Mouse (Mus musculus) kidney, postnatal 0 days (tissue): Measurements from ENCODE around the gene Plxna4. TPM values are rescaled to one million over a fixed set of nuclear protein-coding genes. Genes with fewer than 3 reads are reported as not detected.
A peak's percentile ranks its signal among the peaks of the same experiment; 100 is the strongest.

Experiments used
- ATAC-seq: fragments of 200-750 bp; cut with Nextera tagmentation; replicated peaks from 2 replicates; pipeline ENCODE4 v1.8.0; 2017; ENCODE audit warnings: low read depth, moderate number of reproducible peaks, moderate TSS enrichment, moderate library complexity; ENCODE audit not compliant: low FRiP score
- DNase-seq: peaks from one replicate; pipeline ENCODE4 v3.0.0-alpha.2; 2016; ENCODE audit warnings: low spot score
- H3K27ac ChIP-seq: fragments of 300-500 bp; sonication (generic); 2 replicates; pipeline ENCODE4 v1.5.1; 2014; ENCODE audit warnings: mild to moderate bottlenecking
- H3K27me3 ChIP-seq: fragments of 300-500 bp; sonication (generic); 2 replicates; pipeline ENCODE4 v1.6.1; 2014; ENCODE audit warnings: low read length, mixed read lengths; ENCODE audit not compliant: insufficient read depth
- H3K36me3 ChIP-seq: fragments of 300-500 bp; sonication (generic); 2 replicates; pipeline ENCODE4 v1.6.1; 2014; ENCODE audit warnings: low read length, mixed read lengths; ENCODE audit not compliant: insufficient read depth
- H3K4me1 ChIP-seq: fragments of 300-500 bp; sonication (generic); replicated peaks from 2 replicates; pipeline ENCODE4 v1.6.1; 2014; ENCODE audit warnings: antibody characterized with exemption, low read length, mixed read lengths; ENCODE audit not compliant: insufficient read depth
- H3K4me2 ChIP-seq: fragments of 300-500 bp; sonication (generic); 2 replicates; pipeline ENCODE4 v1.6.1; 2014; ENCODE audit warnings: mild to moderate bottlenecking, low read length, moderate library complexity, mixed read lengths
- H3K4me3 ChIP-seq: fragments of 300-500 bp; sonication (generic); replicated peaks from 2 replicates; pipeline ENCODE4 v1.5.1; 2014; ENCODE audit warnings: low read depth, low read length
- H3K9ac ChIP-seq: fragments of 300-500 bp; sonication (generic); 2 replicates; pipeline ENCODE4 v1.6.1; 2014; ENCODE audit warnings: low read depth, low read length
- H3K9me3 ChIP-seq: fragments of 300-500 bp; sonication (generic); replicated peaks from 2 replicates; pipeline ENCODE4 v1.6.1; 2016; ENCODE audit warnings: low read length, inconsistent platforms, mixed read lengths
- CTCF ChIP-seq: IDR thresholded peaks from 2 replicates; pipeline ENCODE4 v1.5.1; 2016; ENCODE audit warnings: antibody characterized with exemption, low read depth, mild to moderate bottlenecking, moderate library complexity
- WGBS: fragments of 180-500 bp; shearing (Covaris S2); extraction: QIAGEN DNeasy Blood & Tissue Kit; methylation state at CpG from one replicate; pipeline ENCODE4 v1.1.7; 2014; 5-methylcytosine and 5-hydroxymethylcytosine counted together
- polyA plus RNA-seq: library from polyadenylated mRNA; unstranded; fragments of >200 nt; fragmentation: Nextera tagmentation; extraction: Ambion mirVana; gene quantifications from 2 replicates; pipeline ENCODE4 v1.2.1, GENCODE M21; 2015

Gene Plxna4
- polyA plus RNA-seq, 1 experiment from 2014 or later = 0.83 TPM

GRCm38 (mm10) chr6:32203389-32203788 is 384.6 kb downstream of the Plxna4 start:
- Histone ChIP-seq H3K9ac (no peak overlapping the region), H3K9me3 (no peaks in the 10 kb centered on the region), H3K27me3 (no peaks in the 10 kb centered on the region), H3K4me2 (no peak overlapping the region), H3K4me3 (no peak overlapping the region), H3K27ac (peak overlapping the region; percentile 68; the same call in 1 of the 2 replicates), H3K4me1 (0 out of 2 replicates have a peak, but pooled peaks cover 3% of the 10 kb centered on the region), H3K36me3 (no peaks in the 10 kb centered on the region)
- WGBS = 17% methylated on average over 4 of the region's 4 CpGs
- TF ChIP-seq CTCF = no peak
- ATAC-seq (no peak), DNase-seq (no peak)

GRCm38 (mm10) chr6:32202664-32203192 is 385.3 kb downstream of the Plxna4 start:
- ATAC-seq = no peak; the same call in 1 of the 2 replicates
- Histone ChIP-seq H3K36me3 (no peaks in the 10 kb centered on the region), H3K4me2 (no peak overlapping the region), H3K4me3 (no peak overlapping the region), H3K4me1 (0 out of 2 replicates have a peak, but pooled peaks cover 3% of the 10 kb centered on the region), H3K27me3 (no peaks in the 10 kb centered on the region), H3K9ac (no peak overlapping the region), H3K27ac (peak overlapping the region; percentile 68; the same call in 1 of the 2 replicates), H3K9me3 (no peaks in the 10 kb centered on the region)
- TF ChIP-seq CTCF = no peak
- no peak for DNase-seq
- 44% methylated on average over 1 of the region's 1 CpGs for WGBS

- Histone ChIP-seq H3K4me1 (0 out of 2 replicates have a peak, but pooled peaks cover 3% of the 10 kb centered on the region), H3K9ac (no peak overlapping the region), H3K27ac (no peak overlapping the region), H3K36me3 (no peaks in the 10 kb centered on the region), H3K27me3 (no peaks in the 10 kb centered on the region), H3K4me3 (no peak overlapping the region), H3K4me2 (no peak overlapping the region), H3K9me3 (no peaks in the 10 kb centered on the region)
- no peak for ATAC-seq
- DNase-seq = no peak
- no peak for TF ChIP-seq CTCF
Observed at GRCm38 (mm10) chr6:32201506-32201905, 386.5 kb downstream of the Plxna4 start.

GRCm38 (mm10) chr6:32199616-32200015 is 388.4 kb downstream of the Plxna4 start:
- Histone ChIP-seq H3K4me1 (0 out of 2 replicates have a peak, but pooled peaks cover 3% of the 10 kb centered on the region), H3K4me3 (no peak overlapping the region), H3K27me3 (no peaks in the 10 kb centered on the region), H3K27ac (no peak overlapping the region), H3K36me3 (no peaks in the 10 kb centered on the region), H3K9ac (no peak overlapping the region), H3K9me3 (no peaks in the 10 kb centered on the region), H3K4me2 (no peak overlapping the region)
- ATAC-seq = no peak
- WGBS = 67% methylated on average over 2 of the region's 2 CpGs
- TF ChIP-seq CTCF = no peak
- peak; percentile 21 for DNase-seq

GRCm38 (mm10) chr6:32196913-32197312 is 391.1 kb downstream of the Plxna4 start:
- WGBS = 50% methylated on average over 9 of the region's 9 CpGs
- Histone ChIP-seq H3K9ac (no peak overlapping the region), H3K4me2 (no peak overlapping the region), H3K4me1 (no peaks in the 10 kb centered on the region), H3K27me3 (no peaks in the 10 kb centered on the region), H3K9me3 (no peaks in the 10 kb centered on the region), H3K27ac (no peak overlapping the region), H3K4me3 (no peak overlapping the region), H3K36me3 (no peaks in the 10 kb centered on the region)
- no peak for TF ChIP-seq CTCF
- ATAC-seq (no peak), DNase-seq (peak; percentile 27)

GRCm38 (mm10) chr6:32193046-32193445 is 394.9 kb downstream of the Plxna4 start:
- no peaks in the 10 kb centered on the region for H3K4me1 ChIP-seq
- H3K27me3 ChIP-seq = no peaks in the 10 kb centered on the region
- H3K9ac ChIP-seq = no peak overlapping the region
- ATAC-seq (no peak), DNase-seq (no peak)
- H3K27ac ChIP-seq = no peak overlapping the region
- H3K9me3 ChIP-seq = no peaks in the 10 kb centered on the region
- no peak overlapping the region for H3K4me3 ChIP-seq
- 88% methylated on average over 2 of the region's 2 CpGs for WGBS
- H3K4me2 ChIP-seq = no peak overlapping the region
- TF ChIP-seq CTCF = no peak
- no peaks in the 10 kb centered on the region for H3K36me3 ChIP-seq
